Mouse (Mus musculus) left cerebral cortex, adult 2 months (tissue): Measurements from ENCODE around the gene Ring1. TPM values are rescaled to one million over a fixed set of nuclear protein-coding genes. Genes with fewer than 3 reads are reported as not detected.
"Not testable (repeated sequence)": the region's sequence is repeated elsewhere in the genome, so short reads cannot be mapped to it uniquely, and the experiment has no call there.

Experiments used
- DNase-seq, 2 experiments: peaks; one replicate each; pipeline ENCODE4 v3.0.0; 2021 to 2022; ENCODE audit warnings: low spot score in 2 of 2, mixed read lengths in 1 of 2; ENCODE audit errors: extremely low spot score in 1 of 2
- H3K27ac ChIP-seq: fragments of 200-600 bp; 2 replicates; pipeline ENCODE4 v1.8.1; 2022
- H3K4me3 ChIP-seq: fragments of 200-600 bp; 2 replicates; pipeline ENCODE4 v1.8.1; 2022
- CTCF ChIP-seq: fragments of 200-600 bp; IDR thresholded peaks from 2 replicates; pipeline ENCODE4 v1.8.1; 2022; ENCODE audit warnings: antibody characterized with exemption, mild to moderate bottlenecking, moderate library complexity
- intact Hi-C: fragments of 180-260 bp; cut with DNase I; formaldehyde crosslinking; loops from one replicate; pipeline ENCODE4 v1.15.1; 2025
- total RNA-seq, 2 experiments: library from RNA; stranded (reverse); gene quantifications; 2 replicates each; pipeline ENCODE4 v1.2.3; 2021

Ring1 gene
- total RNA-seq, 2 experiments from 2014 or later: 34.8 to 44.9 TPM

DNA sequence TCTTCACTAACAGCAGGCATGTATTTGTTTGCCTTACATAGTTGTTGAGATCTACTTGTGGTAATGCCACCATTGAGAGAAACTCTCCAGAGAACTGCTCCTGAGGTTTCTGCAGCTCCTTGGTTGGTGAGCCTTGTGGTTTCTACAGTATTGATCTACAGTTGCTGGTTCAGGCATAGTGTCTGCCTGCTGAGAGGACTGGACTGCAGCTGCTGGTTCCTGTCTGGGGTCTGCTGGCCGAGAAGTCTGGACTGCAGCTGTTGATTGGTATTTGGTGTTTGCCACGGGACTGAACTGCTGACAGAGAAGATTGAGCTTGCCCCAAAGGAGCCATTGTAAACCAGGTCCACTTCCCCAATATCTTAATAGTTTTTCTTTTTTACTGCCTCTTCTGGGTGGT lies 17.9 kb downstream of the Ring1 start:
- Histone ChIP-seq H3K27ac (no peak overlapping the region), H3K4me3 (no peak overlapping the region)
- no peak for DNase-seq
- intact Hi-C loops: no loop called here
- TF ChIP-seq CTCF: no peak

- no peak overlapping the region for H3K27ac ChIP-seq
- H3K4me3 ChIP-seq: no peak overlapping the region
- peak; percentile 66 for TF ChIP-seq CTCF
- no peak for DNase-seq
- intact Hi-C loops: loop anchor here (5.0 kb wide), 1 partner anchor 36 kb away; no protein-coding TSS in a partner anchor
Observed at GRCm38 (mm10) chr17:34003426-34003825, 21.1 kb downstream of the Ring1 start.

GRCm38 (mm10) chr17:34000796-34001195 lies 23.7 kb downstream of the Ring1 start:
- not testable (repeated sequence) for DNase-seq, H3K4me3 ChIP-seq, H3K27ac ChIP-seq
- intact Hi-C loops: loop anchor here (5.0 kb wide), 1 partner anchor 33 kb away; no protein-coding TSS in a partner anchor

DNA sequence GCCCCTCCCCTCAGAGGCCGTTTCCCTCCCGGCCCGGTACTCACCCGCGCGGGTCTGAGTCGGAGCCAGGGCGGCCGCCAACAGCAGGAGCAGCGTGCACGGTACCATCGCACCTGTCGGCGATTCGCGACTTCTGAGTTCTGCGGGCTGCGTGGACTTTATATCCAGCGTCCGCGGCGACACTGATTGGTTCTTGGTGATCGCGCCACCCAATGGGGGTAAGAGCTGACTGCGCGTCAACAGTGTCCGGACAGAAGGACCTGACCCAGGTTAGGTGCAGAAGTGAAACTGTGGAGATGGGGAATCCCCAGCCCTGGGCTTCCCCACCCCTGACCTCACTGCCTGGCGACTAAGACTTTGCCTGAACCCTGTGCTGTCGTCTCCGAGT lies 24.3 kb downstream of the Ring1 start, which contains the start of gene H2-K1:
Gene H2-K1, minus strand, starts transcription at position 198 of the 388 bp plus-strand sequence.
- DNase-seq: peak; percentile 67 to 68
- no peak for TF ChIP-seq CTCF
- intact Hi-C loops: loop anchor here (5.0 kb wide), 1 partner anchor 33 kb away; no protein-coding TSS in a partner anchor
- peak within 1 kb of the TSS; percentile 50 for H3K4me3 ChIP-seq
- no peak within 1 kb of the TSS for H3K27ac ChIP-seq

DNA sequence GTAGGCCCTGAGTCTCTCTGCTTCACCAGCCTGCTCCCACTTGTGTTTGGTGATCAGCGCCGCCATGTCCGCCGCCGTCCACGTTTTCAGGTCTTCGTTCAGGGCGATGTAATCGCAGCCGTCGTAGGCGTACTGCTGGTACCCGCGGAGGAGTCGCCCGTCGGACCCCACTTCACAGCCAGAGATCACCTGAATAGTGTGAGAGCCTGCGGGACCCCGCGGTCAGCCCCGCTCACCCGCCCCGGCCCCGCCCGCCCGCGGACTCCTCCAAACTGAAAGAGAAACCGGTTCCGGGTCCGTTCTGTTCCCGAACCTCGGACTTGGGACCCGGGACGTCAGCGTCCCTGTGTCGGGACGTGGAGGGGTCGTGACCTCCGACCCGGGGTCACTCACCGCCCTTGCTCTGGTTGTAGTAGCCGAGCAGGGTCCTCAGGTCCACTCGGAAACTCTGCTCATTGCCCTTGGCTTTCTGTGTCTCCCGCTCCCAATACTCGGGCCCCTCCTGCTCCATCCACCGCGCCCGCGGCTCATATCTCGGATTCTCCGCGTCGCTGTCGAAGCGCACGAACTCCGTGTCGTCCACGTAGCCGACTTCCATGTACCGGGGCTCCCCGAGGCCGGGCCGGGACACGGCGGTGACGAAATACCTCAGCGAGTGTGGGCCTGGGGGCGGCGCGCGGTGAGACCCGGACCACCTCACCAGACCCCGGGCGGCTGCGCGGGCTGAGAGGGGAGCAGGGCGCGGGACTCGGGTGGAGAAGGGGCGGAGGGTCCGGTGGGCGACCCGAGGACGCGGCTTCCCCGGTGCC lies 24.9 kb downstream of the Ring1 start:
- DNase-seq: no peak
- intact Hi-C loops: loop anchor here (5.0 kb wide), 2 partner anchors 32 to 1293 kb away; no protein-coding TSS in a partner anchor
- no peak overlapping the region for H3K27ac ChIP-seq
- H3K4me3 ChIP-seq: peak overlapping the region; percentile 50
- TF ChIP-seq CTCF: no peak

DNA sequence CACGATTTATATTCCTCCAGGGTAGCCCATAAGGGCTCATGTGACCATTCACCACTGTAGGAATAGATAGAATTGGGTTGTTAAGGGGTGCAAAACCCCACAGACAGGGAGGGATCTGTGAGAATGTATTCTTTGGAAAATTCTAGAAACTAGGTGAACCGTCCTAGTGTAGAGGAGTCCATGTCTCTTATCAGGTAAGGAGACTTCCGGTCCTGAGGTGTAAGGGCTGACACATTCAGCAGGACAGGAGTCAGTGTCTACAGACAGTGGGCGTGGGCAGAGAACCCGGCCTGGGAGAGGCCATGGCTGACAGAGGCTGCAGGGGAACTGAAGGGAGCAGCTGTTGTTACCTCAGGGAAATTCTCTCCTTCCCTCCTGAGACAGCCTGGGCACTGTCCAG lies 25.8 kb downstream of the Ring1 start:
- H3K4me3 ChIP-seq, H3K27ac ChIP-seq, DNase-seq: not testable (repeated sequence)
- intact Hi-C loops: loop anchor here (5.0 kb wide), 1 partner anchor 1294 kb away; no protein-coding TSS in a partner anchor

- not testable (repeated sequence) for H3K4me3 ChIP-seq, DNase-seq, H3K27ac ChIP-seq
- intact Hi-C loops: loop anchor here (5.0 kb wide), 1 partner anchor 1295 kb away; no protein-coding TSS in a partner anchor
Observed at GRCm38 (mm10) chr17:33997025-33997424, 27.5 kb downstream of the Ring1 start.

GRCm38 (mm10) chr17:33995651-33996050 lies 28.8 kb downstream of the Ring1 start:
- no peak overlapping the region for H3K27ac ChIP-seq
- intact Hi-C loops: loop anchor here (5.0 kb wide), 1 partner anchor 1297 kb away; no protein-coding TSS in a partner anchor
- DNase-seq: no peak
- no peak overlapping the region for H3K4me3 ChIP-seq
- no peak for TF ChIP-seq CTCF

- intact Hi-C loops: loop anchor here (5.0 kb wide), 1 partner anchor 1297 kb away; no protein-coding TSS in a partner anchor
- Histone ChIP-seq H3K27ac (no peak overlapping the region), H3K4me3 (no peak overlapping the region)
- TF ChIP-seq CTCF: no peak
- no peak for DNase-seq
Observed at GRCm38 (mm10) chr17:33994959-33995358, 29.5 kb downstream of the Ring1 start.

- Histone ChIP-seq H3K27ac (no peak overlapping the region), H3K4me3 (no peak overlapping the region)
- intact Hi-C loops: no loop called here
- DNase-seq: no peak
- peak; percentile 72 for TF ChIP-seq CTCF
Observed at GRCm38 (mm10) chr17:33991788-33992664, 32.5 kb downstream of the Ring1 start.

DNA sequence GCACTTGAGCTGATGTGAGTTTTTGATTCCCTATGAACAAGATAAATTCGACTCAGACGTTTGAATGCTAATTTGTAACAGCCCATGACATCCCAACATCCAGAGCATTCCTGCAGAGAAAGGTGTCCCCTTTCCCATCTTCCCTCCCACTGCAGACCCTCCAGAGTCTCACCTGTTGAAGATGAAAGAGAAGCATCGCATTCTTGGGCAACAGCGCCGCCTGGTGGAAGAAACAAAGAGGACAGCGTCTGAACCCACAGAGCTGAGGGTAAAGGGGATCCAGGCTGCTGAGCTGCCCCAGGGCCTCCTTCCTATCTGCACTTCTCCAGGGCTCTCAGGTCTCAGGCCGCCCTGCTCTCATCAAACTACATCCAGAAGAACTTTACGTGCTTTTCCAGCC lies 42.3 kb downstream of the Ring1 start:
- not testable (repeated sequence) for H3K27ac ChIP-seq, H3K4me3 ChIP-seq
- intact Hi-C loops: loop anchor here (2.0 kb wide), 1 partner anchor 13 kb away; no protein-coding TSS in a partner anchor
- DNase-seq: peak in 1 of 2 experiments; percentile 51
- peak; percentile 70 for TF ChIP-seq CTCF
